Mouse (Mus musculus) olfactory bulb, adult 2 months (tissue): ENCODE measurements around the gene Nav2. TPM values are rescaled to one million over a fixed set of nuclear protein-coding genes. Genes with fewer than 3 reads are reported as not detected.
A peak's percentile ranks its signal among the peaks of the same experiment; 100 is the strongest.

Experiments
- H3K27ac ChIP-seq: fragments of 200-500 bp; 2 replicates; pipeline ENCODE4 v1.5.1; 2012; ENCODE audit warnings: low read depth, low read length; ENCODE audit not compliant: insufficient read depth
- H3K4me1 ChIP-seq: fragments of 200-500 bp; 2 replicates; pipeline ENCODE4 v1.6.1; 2012; ENCODE audit warnings: low read length; ENCODE audit not compliant: control insufficient read depth, insufficient read depth
- H3K4me3 ChIP-seq: fragments of 200-500 bp; 2 replicates; pipeline ENCODE4 v1.5.1; 2012; ENCODE audit warnings: mild to moderate bottlenecking, low read depth, low read length, moderate library complexity; ENCODE audit not compliant: insufficient read depth
- CTCF ChIP-seq: fragments of 200-500 bp; IDR thresholded peaks from 2 replicates; pipeline ENCODE4 v1.5.1; 2012; ENCODE audit warnings: low read depth, mild to moderate bottlenecking, low read length, moderate library complexity; ENCODE audit not compliant: insufficient read depth
- POLR2A ChIP-seq: fragments of 200-500 bp; IDR thresholded peaks from 2 replicates; pipeline ENCODE4 v1.6.1; 2012; ENCODE audit warnings: mild to moderate bottlenecking, low read depth, low read length, moderate library complexity; ENCODE audit not compliant: insufficient read depth
- WGBS: fragments of 180-500 bp; shearing (Covaris S2); methylation state at CpG from one replicate; pipeline ENCODE4 v1.1.7; 2018; 5-methylcytosine and 5-hydroxymethylcytosine counted together
- polyA plus RNA-seq: library from polyadenylated mRNA; stranded (reverse); fragments of >200 nt; gene quantifications from 2 replicates; pipeline ENCODE4 v1.2.4, GENCODE M21; 2012; ENCODE audit warnings: low replicate concordance; ENCODE audit not compliant: missing spikeins, insufficient read depth, insufficient read length

Nav2 gene
- polyA plus RNA-seq, 1 experiment = 57.3 TPM

DNA sequence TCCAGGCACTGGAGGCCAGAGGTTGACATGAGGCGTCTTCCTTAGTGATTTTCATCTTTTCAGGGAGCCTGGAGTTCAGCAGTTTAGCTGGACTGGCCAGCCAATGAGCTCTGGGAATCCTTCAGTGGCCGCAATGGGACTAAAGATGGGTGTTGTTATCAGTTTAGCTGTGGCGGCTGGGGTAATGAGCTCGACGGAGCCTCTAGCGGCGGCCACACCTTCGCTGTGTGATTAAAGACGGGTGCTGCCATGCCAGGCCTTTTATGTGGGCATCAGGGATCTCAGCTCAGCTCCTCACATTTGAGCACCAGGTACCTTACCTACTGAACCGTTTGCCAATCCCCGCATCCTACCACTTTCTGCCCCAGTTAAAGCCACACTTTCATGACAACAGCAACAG, 37.2 kb upstream of the Nav2 start:
- H3K4me1 ChIP-seq = 0 out of 2 replicates have a peak, but pooled peaks cover 7% of the 10 kb centered on the region
- 96% methylated on average over 11 of the region's 11 CpGs for WGBS
- H3K27ac ChIP-seq = no peak overlapping the region
- TF ChIP-seq POLR2A (no peak), CTCF (no peak)
- H3K4me3 ChIP-seq = no peak overlapping the region

DNA sequence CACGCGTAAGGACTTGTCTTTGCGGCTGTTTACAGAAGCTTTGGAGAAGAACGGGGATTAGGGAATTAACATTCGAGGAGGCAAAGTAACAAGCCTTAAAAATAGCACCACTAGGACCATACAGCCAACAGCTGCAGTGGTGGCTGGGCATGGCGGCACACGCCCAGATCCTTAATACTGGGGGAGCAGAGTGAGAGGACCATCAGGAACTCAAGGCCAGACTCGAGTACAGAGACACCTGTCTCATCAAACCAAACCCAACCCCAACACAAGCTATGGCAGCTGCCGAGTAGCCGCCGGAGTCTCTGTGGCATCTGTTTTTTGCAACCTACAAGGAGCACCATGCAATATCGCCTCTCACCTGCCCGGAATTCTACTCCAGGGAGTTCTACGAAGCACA, 33.4 kb upstream of the Nav2 start:
- TF ChIP-seq CTCF = no peak
- no peak for TF ChIP-seq POLR2A

DNA sequence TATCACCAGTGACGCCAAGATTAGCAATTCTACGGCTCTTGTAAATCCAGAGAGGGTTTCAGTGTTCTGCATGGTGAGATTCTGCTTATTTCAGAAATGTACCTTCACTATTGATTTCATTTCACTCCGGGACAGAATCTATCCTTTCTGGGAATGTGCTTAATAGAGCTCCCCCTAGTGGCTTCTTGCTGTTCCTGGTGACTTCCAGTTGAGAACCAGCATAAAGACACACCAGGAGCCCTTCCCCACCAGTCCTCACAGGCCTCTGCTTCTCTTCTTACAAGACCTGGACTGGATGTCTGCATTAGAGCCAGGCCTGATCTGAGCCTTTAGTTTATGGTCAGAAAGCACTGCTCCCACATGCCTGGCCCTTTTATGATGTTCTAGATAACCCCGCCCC, 32.0 kb upstream of the Nav2 start:
- Histone ChIP-seq H3K4me3 (no peak overlapping the region), H3K4me1 (peaks cover 17% of the 10 kb centered on the region), H3K27ac (no peak overlapping the region)
- 64% methylated on average over 4 of the region's 4 CpGs for WGBS
- TF ChIP-seq POLR2A (no peak), CTCF (no peak)

More for the DNA sequence above, 33.4 kb upstream of the Nav2 start:
- WGBS = 69% methylated on average over 14 of the region's 14 CpGs
- Histone ChIP-seq H3K4me1 (peaks cover 11% of the 10 kb centered on the region; the same call in 1 of the 2 replicates), H3K27ac (no peak overlapping the region), H3K4me3 (no peak overlapping the region)

GRCm38 (mm10) chr7:48877786-48878390, 30.6 kb upstream of the Nav2 start:
- peaks cover 25% of the 10 kb centered on the region for H3K4me1 ChIP-seq
- TF ChIP-seq CTCF (no peak), POLR2A (no peak)
- no peak overlapping the region for H3K4me3 ChIP-seq
- H3K27ac ChIP-seq = no peak overlapping the region
- WGBS = 71% methylated on average over 15 of the region's 15 CpGs

- WGBS = 75% methylated on average over 3 of the region's 3 CpGs
- no peak overlapping the region for H3K27ac ChIP-seq
- H3K4me1 ChIP-seq = peaks cover 25% of the 10 kb centered on the region
- TF ChIP-seq POLR2A (no peak), CTCF (no peak)
- H3K4me3 ChIP-seq = no peak overlapping the region
These were observed 28.9 kb upstream of the Nav2 start for GRCm38 (mm10) chr7:48879574-48879973.

DNA sequence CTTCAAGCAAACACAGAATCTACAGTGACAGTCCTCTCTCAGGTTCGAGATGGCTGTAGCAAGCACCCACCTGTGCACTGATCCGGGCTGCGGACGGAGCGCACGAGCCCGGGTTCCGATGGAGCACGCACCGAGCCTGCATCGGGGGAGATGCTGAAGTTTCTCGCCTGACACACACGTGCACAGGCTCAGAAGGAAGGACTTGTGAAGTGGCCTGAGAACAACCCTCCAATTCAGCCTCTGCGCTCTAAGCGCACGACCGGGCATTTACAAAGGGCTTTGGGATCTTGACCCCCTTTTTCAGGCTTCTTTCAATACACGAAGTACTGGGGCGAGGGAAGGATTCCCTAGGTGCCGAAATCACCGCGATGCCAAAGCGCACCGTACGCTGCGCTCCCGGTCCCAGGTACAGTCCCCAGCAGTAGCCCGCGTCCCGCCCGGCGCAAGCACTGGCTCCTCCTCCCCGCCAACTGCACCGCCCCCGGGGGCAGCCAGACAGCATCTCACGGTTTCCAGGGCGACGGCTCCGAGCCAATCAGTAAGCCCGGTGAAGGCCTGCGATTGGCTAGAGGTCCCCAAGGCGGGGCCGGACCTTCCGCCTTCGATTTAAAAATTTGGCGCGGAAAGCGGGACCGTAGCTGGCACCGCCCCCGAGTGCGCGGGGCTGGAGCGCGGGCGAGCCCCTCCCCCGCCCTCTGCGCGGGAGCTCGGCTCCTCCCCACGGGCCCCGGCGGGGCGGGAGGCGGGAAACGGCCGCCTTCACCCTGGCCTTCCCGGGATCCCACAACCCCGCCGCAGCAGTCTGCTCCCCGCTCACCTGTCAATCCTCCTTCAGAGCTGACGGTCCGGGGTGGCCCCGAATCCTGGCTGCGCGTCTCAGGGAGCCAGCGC, 27.7 kb upstream of the Nav2 start:
- Histone ChIP-seq H3K4me1 (peaks cover 18% of the 10 kb centered on the region), H3K27ac (no peak overlapping the region), H3K4me3 (peak overlapping the region; percentile 77)
- no peak for TF ChIP-seq CTCF
- TF ChIP-seq POLR2A = no peak
- under 1% methylated on average over 77 of the region's 77 CpGs for WGBS

DNA sequence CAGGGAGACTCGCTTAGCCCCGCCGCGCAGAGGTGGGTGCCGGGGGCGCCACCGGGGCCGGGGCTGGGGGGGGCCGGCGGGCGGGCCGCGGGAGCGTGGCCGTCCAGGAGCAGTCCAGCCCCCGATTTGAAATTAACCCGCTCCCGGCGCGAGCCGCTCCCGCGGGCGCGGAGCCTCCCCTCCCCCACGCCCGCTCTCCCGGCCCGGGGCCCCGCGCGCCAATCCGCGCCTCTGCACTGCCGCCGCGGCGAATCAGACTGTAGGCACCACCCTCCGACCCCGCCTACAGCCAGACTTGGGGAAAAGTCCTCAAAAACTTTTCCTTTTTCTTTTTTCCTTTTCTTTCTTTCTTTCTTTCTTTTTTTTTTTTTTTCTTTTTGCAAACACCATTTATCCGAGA, 27.0 kb upstream of the Nav2 start, which contains the start of gene E2f8:
TSS of gene E2f8 (minus strand) at position 111 of the 400 bp plus-strand sequence.
- Histone ChIP-seq H3K4me1 (peaks cover 18% of the 10 kb centered on the region), H3K27ac (no peak within 1 kb of the TSS), H3K4me3 (peak within 1 kb of the TSS; percentile 77)
- TF ChIP-seq POLR2A (no peak), CTCF (no peak)
- 2% methylated on average over 36 of the region's 41 CpGs for WGBS

DNA sequence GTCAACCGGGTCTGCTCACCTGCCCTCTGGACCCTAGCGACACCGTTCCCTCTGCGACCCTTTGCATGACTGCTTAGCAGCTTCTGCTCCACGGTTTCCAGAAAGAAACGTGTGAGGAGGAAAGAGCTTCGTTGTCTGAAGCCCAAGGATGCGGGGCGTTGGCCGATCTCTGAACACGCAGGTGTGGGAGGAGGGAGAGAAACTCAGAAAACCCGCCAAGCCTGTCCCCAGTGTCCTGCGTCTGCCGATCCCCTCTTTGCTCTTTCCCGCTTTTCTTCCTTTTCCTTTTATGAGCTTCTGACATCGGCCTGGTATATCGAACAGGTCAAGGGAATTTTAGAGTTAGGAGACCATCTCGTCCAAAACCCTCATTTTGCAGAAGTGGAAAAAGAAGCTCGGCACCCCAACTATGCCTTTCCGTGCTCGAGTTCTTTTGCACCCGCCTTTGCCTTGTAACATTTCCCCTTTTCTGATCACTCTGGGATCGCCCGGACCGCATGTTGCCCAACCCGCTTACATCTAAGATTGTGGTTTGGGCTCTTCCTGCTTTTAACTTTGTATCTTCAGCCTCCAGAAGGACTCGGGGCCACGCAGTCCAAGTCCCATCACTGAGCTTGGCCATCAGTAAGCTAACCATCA, 26.4 kb upstream of the Nav2 start:
- WGBS = 6% methylated on average over 28 of the region's 28 CpGs
- peak overlapping the region; percentile 77; the same call in 1 of the 2 replicates for H3K4me3 ChIP-seq
- no peak for TF ChIP-seq CTCF

More for the DNA sequence above, 26.4 kb upstream of the Nav2 start:
- Histone ChIP-seq H3K27ac (no peak overlapping the region), H3K4me1 (peaks cover 18% of the 10 kb centered on the region)
